Comparison of ENCODE assay signal across 25 mouse cellular contexts in genomic region chr13:39516106-39516505, GRCm38 (mm10).
DNase-seq lines count a peak whose midpoint lies in the region; ATAC-seq and TF ChIP-seq lines count a peak whose summit lies in the region.
"Had no signal": no experiment of that assay in that cellular context is flagged by ENCODE, and none has a peak within 500 bp of the region (broad histone marks: within the 10 kb centered on the region; RNA-seq: fewer than 3 reads in every experiment).

No protein-coding gene starts in this region.

- H3K4me1 ChIP-seq in kidney, embryonic 16.5 days (ENCODE audit: insufficient read depth, low read length), result peaks cover 9% of the 10 kb centered on the region; the same call in 1 of the 2 replicates
- H3K4me1 ChIP-seq in neural tube, embryonic 15.5 days, result no peaks in the 10 kb centered on the region
- H3K4me1 ChIP-seq in neural tube, embryonic 12.5 days, result peaks cover 5% of the 10 kb centered on the region; the same call in 1 of the 2 replicates
- H3K4me1 ChIP-seq in cerebellum, adult 2 months (ENCODE audit: control insufficient read depth, insufficient read depth, low read length), result no peaks in the 10 kb centered on the region
- H3K4me1 ChIP-seq: embryonic facial prominence, embryonic 15.5 days; heart, embryonic 15.5 days; liver, embryonic 15.5 days; midbrain, embryonic 12.5 days had no signal

- TF ChIP-seq POLR2A in cerebellum, adult 2 months (IDR thresholded peaks at IDR 0.05; ENCODE audit: borderline replicate concordance, insufficient read depth, low read length), result no peak

- TF ChIP-seq CTCF in cerebellum, adult 2 months (IDR thresholded peaks at IDR 0.05; ENCODE audit: borderline replicate concordance, insufficient read depth, low read depth, low read length), result no peak

- no peaks in the 10 kb centered on the region for H3K36me3 ChIP-seq in kidney, embryonic 16.5 days (ENCODE audit: insufficient read depth, low read length)
- H3K36me3 ChIP-seq in neural tube, embryonic 15.5 days, result no peaks in the 10 kb centered on the region
- H3K36me3 ChIP-seq in neural tube, embryonic 12.5 days, result no peaks in the 10 kb centered on the region
- H3K36me3 ChIP-seq: embryonic facial prominence, embryonic 15.5 days; heart, embryonic 15.5 days; hindbrain, embryonic 15.5 days; liver, embryonic 15.5 days; midbrain, embryonic 12.5 days; neural tube, embryonic 13.5 days had no signal

- peak; percentile 91; the same call in 1 of the 2 replicates for ATAC-seq in kidney, embryonic 16.5 days (ENCODE audit: low FRiP score, low TSS enrichment)
- no peak for ATAC-seq in neural tube, embryonic 15.5 days (ENCODE audit: low FRiP score)
- ATAC-seq in neural tube, embryonic 12.5 days (ENCODE audit: low FRiP score, low read depth), result no peak
- ATAC-seq: forebrain, embryonic 14.5 days; lung, postnatal 0 days had no signal

- peak overlapping the region; percentile 55; the same call in 1 of the 2 replicates for H3K27ac ChIP-seq in kidney, embryonic 16.5 days (ENCODE audit: low read length)
- no peak overlapping the region for H3K27ac ChIP-seq in neural tube, embryonic 15.5 days (replicated peaks)
- no peak overlapping the region for H3K27ac ChIP-seq in neural tube, embryonic 12.5 days
- H3K27ac ChIP-seq in cerebellum, adult 2 months (ENCODE audit: insufficient read depth, low read length), result no peak overlapping the region
- H3K27ac ChIP-seq: embryonic facial prominence, embryonic 15.5 days; gastrocnemius, adult 2 months; heart, embryonic 15.5 days; hindbrain, embryonic 15.5 days; left cerebral cortex, adult 2 months; liver, embryonic 15.5 days; macrophage; midbrain, embryonic 12.5 days; neural tube, embryonic 13.5 days had no signal

- no peak overlapping the region for H3K9ac ChIP-seq in kidney, embryonic 16.5 days (replicated peaks; ENCODE audit: low read length)
- no peak overlapping the region for H3K9ac ChIP-seq in neural tube, embryonic 15.5 days (replicated peaks)
- no peak overlapping the region for H3K9ac ChIP-seq in neural tube, embryonic 12.5 days
- H3K9ac ChIP-seq: embryonic facial prominence, embryonic 15.5 days; heart, embryonic 15.5 days; hindbrain, embryonic 15.5 days; liver, embryonic 15.5 days; midbrain, embryonic 12.5 days; neural tube, embryonic 13.5 days had no signal

- H3K9me3 ChIP-seq in kidney, embryonic 16.5 days (ENCODE audit: low read length), result no peaks in the 10 kb centered on the region
- no peaks in the 10 kb centered on the region for H3K9me3 ChIP-seq in neural tube, embryonic 15.5 days (replicated peaks)
- no peaks in the 10 kb centered on the region for H3K9me3 ChIP-seq in neural tube, embryonic 12.5 days
- H3K9me3 ChIP-seq: embryonic facial prominence, embryonic 15.5 days; heart, embryonic 15.5 days; hindbrain, embryonic 15.5 days; liver, embryonic 15.5 days; midbrain, embryonic 12.5 days; neural tube, embryonic 13.5 days had no signal

- H3K27me3 ChIP-seq in kidney, embryonic 16.5 days (ENCODE audit: insufficient read depth, low read length), result no peaks in the 10 kb centered on the region
- peaks cover 10% of the 10 kb centered on the region for H3K27me3 ChIP-seq in neural tube, embryonic 15.5 days (replicated peaks)
- H3K27me3 ChIP-seq in neural tube, embryonic 12.5 days (replicated peaks), result peaks cover 10% of the 10 kb centered on the region; the same call in 1 of the 2 replicates
- H3K27me3 ChIP-seq in cerebellum, adult 2 months (ENCODE audit: control insufficient read depth, insufficient read depth, low read length), result no peaks in the 10 kb centered on the region
- H3K27me3 ChIP-seq: embryonic facial prominence, embryonic 15.5 days; heart, embryonic 15.5 days; liver, embryonic 15.5 days had no signal

- H3K4me2 ChIP-seq in kidney, embryonic 16.5 days (replicated peaks; ENCODE audit: low read depth, low read length), result no peak overlapping the region; the same call in 1 of the 2 replicates
- H3K4me2 ChIP-seq in neural tube, embryonic 15.5 days, result no peak overlapping the region
- H3K4me2 ChIP-seq in neural tube, embryonic 12.5 days (replicated peaks), result 0 out of 2 replicates have a peak overlapping the region, but pooled peaks have one; percentile 7
- H3K4me2 ChIP-seq: embryonic facial prominence, embryonic 15.5 days; heart, embryonic 15.5 days; hindbrain, embryonic 15.5 days; liver, embryonic 15.5 days; midbrain, embryonic 12.5 days; neural tube, embryonic 13.5 days had no signal

- WGBS in kidney, embryonic 16.5 days, result 7% methylated on average over 8 of the region's 8 CpGs
- 23% methylated on average over 8 of the region's 8 CpGs for WGBS in neural tube, embryonic 15.5 days
- 23% methylated on average over 8 of the region's 8 CpGs for WGBS in neural tube, embryonic 12.5 days
- 54% methylated on average over 8 of the region's 8 CpGs for WGBS in cerebellum, adult 2 months

- intact Hi-C loops in left cerebral cortex, postnatal 4 days (cut with DNase I), result no loop called here

- H3K4me3 ChIP-seq in kidney, embryonic 16.5 days (ENCODE audit: low read length), result no peak overlapping the region
- H3K4me3 ChIP-seq in neural tube, embryonic 15.5 days (replicated peaks), result no peak overlapping the region
- no peak overlapping the region for H3K4me3 ChIP-seq in neural tube, embryonic 12.5 days
- H3K4me3 ChIP-seq in cerebellum, adult 2 months (replicated peaks; ENCODE audit: insufficient read depth, low read depth, low read length), result no peak overlapping the region
- H3K4me3 ChIP-seq: embryonic facial prominence, embryonic 15.5 days; gastrocnemius, adult 2 months; heart, embryonic 15.5 days; hindbrain, embryonic 15.5 days; left cerebral cortex, adult 2 months; liver, embryonic 15.5 days; midbrain, embryonic 12.5 days; neural tube, embryonic 13.5 days had no signal

- DNase-seq in kidney, adult 9 months, result no peak
- peak; percentile 23 for DNase-seq in neural tube, embryonic 10.5 days (ENCODE audit: extremely low spot score, low spot score)
- peak; percentile 45 for DNase-seq in embryo, embryonic 10 days (ENCODE audit: low spot score)
- no peak for DNase-seq in cerebellum, adult 2 months
- no peak for DNase-seq in left cerebral cortex, postnatal 4 days
- DNase-seq: adrenal gland, postnatal 25 days; cerebellum, adult 11 months; gastrocnemius, adult 2 months; heart, postnatal 36 days; layer of hippocampus, adult 9-11 months; liver; thymus, adult 18-20 months had no signal

Comparison
In these comparisons a context has a peak if more than half of its experiments do, and no peak if none do; other contexts are left out.
1. DNase-seq: peak in neural tube, embryonic 10.5 days (single experiment) and embryo, embryonic 10 days (single experiment); none in kidney, adult 9 months (single experiment), cerebellum, adult 2 months (0 of 2) and left cerebral cortex, postnatal 4 days (single experiment).